In the genomic region with DNA sequence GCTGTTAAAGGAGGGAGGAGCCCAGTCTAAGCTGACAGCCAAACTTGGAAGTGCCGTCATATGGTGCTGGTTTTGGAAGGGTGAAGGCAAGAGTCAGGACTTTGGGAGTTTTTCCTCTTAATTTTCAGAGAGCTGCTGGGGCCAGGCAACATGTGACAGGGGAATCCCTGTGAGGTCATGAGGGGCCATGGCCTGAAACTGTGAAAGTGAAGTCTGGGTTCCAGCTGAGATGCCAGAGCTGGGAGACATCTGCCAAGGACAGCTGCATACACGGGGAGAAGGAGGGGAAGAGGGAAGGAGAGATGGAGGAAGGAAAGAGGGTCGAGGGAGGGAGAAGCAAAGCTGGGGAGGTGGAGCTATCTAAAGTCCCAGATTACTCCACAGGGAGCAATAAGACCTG, we compare ENCODE assay signal across 29 mouse cellular contexts. TPM values are rescaled to one million over a fixed set of nuclear protein-coding genes. Genes with fewer than 3 reads are reported as not detected.
A peak's percentile ranks its signal among the peaks of the same experiment; 100 is the strongest.
DNase-seq lines count a peak whose midpoint lies in the region; ATAC-seq and TF ChIP-seq lines count a peak whose summit lies in the region.
"Had no signal": no experiment of that assay in that cellular context is flagged by ENCODE, and none has a peak within 500 bp of the region (broad histone marks: within the 10 kb centered on the region; RNA-seq: fewer than 3 reads in every experiment).

No protein-coding gene starts in this region.

- peaks cover 3% of the 10 kb centered on the region; the same call in 1 of the 2 replicates for H3K9me3 ChIP-seq in lung, embryonic 16.5 days (ENCODE audit: control insufficient read depth, low read length)
- H3K9me3 ChIP-seq: hindbrain, embryonic 12.5 days; intestine, embryonic 15.5 days; liver, embryonic 12.5 days; midbrain, embryonic 12.5 days; neural tube, embryonic 13.5 days had no signal

- no peak overlapping the region for H3K9ac ChIP-seq in lung, embryonic 16.5 days (ENCODE audit: low read length)
- H3K9ac ChIP-seq: hindbrain, embryonic 12.5 days; intestine, embryonic 15.5 days; liver, embryonic 12.5 days; liver, postnatal 0 days; midbrain, embryonic 12.5 days; neural tube, embryonic 13.5 days had no signal

- WGBS in lung, embryonic 16.5 days = 17% methylated on average over 3 of the region's 3 CpGs

- no peak overlapping the region for H3K4me3 ChIP-seq in lung, embryonic 16.5 days (ENCODE audit: low read length)
- no peak overlapping the region for H3K4me3 ChIP-seq in myocyte
- H3K4me3 ChIP-seq: erythroblast, embryonic 14.5 days; hindbrain, embryonic 12.5 days; intestine, embryonic 15.5 days; liver, embryonic 12.5 days; midbrain, embryonic 12.5 days; neural tube, embryonic 13.5 days had no signal

- no peak overlapping the region for H3K4me2 ChIP-seq in lung, embryonic 16.5 days (ENCODE audit: low read depth, low read length)
- no peak overlapping the region for H3K4me2 ChIP-seq in myocyte (ENCODE audit: low read depth)
- H3K4me2 ChIP-seq: hindbrain, embryonic 12.5 days; intestine, embryonic 15.5 days; liver, embryonic 12.5 days; midbrain, embryonic 12.5 days; neural tube, embryonic 13.5 days had no signal

- H3K4me1 ChIP-seq in lung, embryonic 16.5 days (replicated peaks; ENCODE audit: control insufficient read depth, insufficient read depth, low read length) = peaks cover 11% of the 10 kb centered on the region
- H3K4me1 ChIP-seq: hindbrain, embryonic 12.5 days; intestine, embryonic 15.5 days; liver, embryonic 12.5 days; midbrain, embryonic 12.5 days; neural tube, embryonic 13.5 days had no signal

- no peak overlapping the region for H3K27ac ChIP-seq in lung, embryonic 16.5 days (ENCODE audit: low read length)
- H3K27ac ChIP-seq: hindbrain, embryonic 12.5 days; hindbrain, postnatal 0 days; intestine, embryonic 15.5 days; kidney, postnatal 0 days; liver, embryonic 12.5 days; midbrain, embryonic 12.5 days; neural tube, embryonic 13.5 days had no signal

- no peaks in the 10 kb centered on the region for H3K27me3 ChIP-seq in lung, embryonic 16.5 days (ENCODE audit: control insufficient read depth, insufficient read depth, low read depth, low read length)
- no peaks in the 10 kb centered on the region for H3K27me3 ChIP-seq in myocyte (ENCODE audit: control insufficient read depth, insufficient read depth, insufficient read length)
- H3K27me3 ChIP-seq: hindbrain, embryonic 12.5 days; intestine, embryonic 15.5 days; midbrain, embryonic 12.5 days; neural tube, embryonic 13.5 days had no signal

- H3K36me3 ChIP-seq in lung, embryonic 16.5 days (ENCODE audit: control insufficient read depth, insufficient read depth, low read length) = no peaks in the 10 kb centered on the region
- no peaks in the 10 kb centered on the region for H3K36me3 ChIP-seq in myocyte (ENCODE audit: control insufficient read depth, insufficient read depth)
- H3K36me3 ChIP-seq: hindbrain, embryonic 12.5 days; intestine, embryonic 15.5 days; liver, embryonic 12.5 days; midbrain, embryonic 12.5 days; neural tube, embryonic 13.5 days had no signal

- H3K79me2 ChIP-seq in myocyte (ENCODE audit: control insufficient read depth, insufficient read depth) = no peaks in the 10 kb centered on the region

- DNase-seq in adrenal gland, adult (ENCODE audit: inconsistent age in 2 of 2, low spot score in 1 of 2) = peak; percentile 34 to 60
- DNase-seq in adrenal gland, adult 8-10 months = no peak
- peak; percentile 8 for DNase-seq in gastrocnemius, postnatal 25 days
- DNase-seq in gastrocnemius, adult 8-10 months (ENCODE audit: low spot score in 2 of 2) = no peak
- DNase-seq in lung, postnatal 25 days (ENCODE audit: low spot score) = no peak
- DNase-seq in layer of hippocampus, postnatal 10 days (ENCODE audit: low spot score in 2 of 2) = no peak
- DNase-seq: cerebellum, adult 18-20 months; cerebellum, postnatal 10 days; gastrocnemius, postnatal 36 days; heart, postnatal 36 days; kidney, adult 8-10 months; kidney, postnatal 4 days; layer of hippocampus, postnatal 36 days; left cerebral cortex, postnatal 4 days; liver, postnatal 0 days; thymus, adult 2 months; thymus, postnatal 4 days had no signal

- peak; percentile 37; the same call in 1 of the 2 replicates for ATAC-seq in lung, embryonic 16.5 days (ENCODE audit: low read depth)
- ATAC-seq: forebrain, embryonic 16.5 days; hindbrain, postnatal 0 days; intestine, embryonic 15.5 days; liver, embryonic 12.5 days; liver, postnatal 0 days had no signal

- H3ac ChIP-seq in myocyte (ENCODE audit: control insufficient read depth, insufficient read length) = no peak overlapping the region

- no peak for TF ChIP-seq POLR2A in myocyte (IDR thresholded peaks at IDR 0.05; ENCODE audit: insufficient read length, low read depth)

TF ChIP-seq in myocyte, 11 proteins besides CTCF, POLR2A, EP300 and RAD21:
- TF ChIP-seq MAX (IDR thresholded peaks at IDR 0.05; ENCODE audit: low read depth) (no peak), TCF12 (IDR thresholded peaks at IDR 0.05; ENCODE audit: insufficient read depth, poor library complexity, severe bottlenecking) (no peak), MYOG (IDR thresholded peaks at IDR 0.05; ENCODE audit: control insufficient read depth in 1 of 3, insufficient read depth in 1 of 3, insufficient read length in 2 of 3, low read depth in 2 of 3) (peak in 1 of 3 experiments; percentile 50), MYOD1 (IDR thresholded peaks at IDR 0.05; ENCODE audit: control insufficient read depth in 1 of 3, insufficient read length in 2 of 3, low read depth in 2 of 3) (peak in 2 of 3 experiments; percentile 34 to 46)

RNA-seq across cellular contexts. Expression of a gene that starts 16.0 kb away (rescaled TPM):
- total RNA-seq in adrenal gland, adult 8-10 months (2022) = 10 to 100 TPM; 23.1 to 42.2 (median 35.8) TPM
- total RNA-seq in gastrocnemius, postnatal 25 days (2021) = 1 to 10 TPM in 1 of 2 experiments, under 1 TPM in 1; 0.87 to 2.0 TPM
- under 1 TPM; 0.56 to 0.81 (median 0.59) TPM for total RNA-seq in gastrocnemius, adult 8-10 months (2022)
- 12.8 and 13.7 TPM in 2 replicates for polyA plus RNA-seq in lung, embryonic 16.5 days (2015; fragmentation: Nextera tagmentation; extraction: Ambion mirVana)
- 1.2 TPM for polyA plus RNA-seq in myocyte (2012; fragmentation: generic; extraction: Trizol)
- total RNA-seq in layer of hippocampus, postnatal 10 days (2021) = 10 to 100 TPM; 11.4 to 12.7 TPM
- total RNA-seq: MEL had no signal
- polyA plus RNA-seq: erythroblast, embryonic 14.5 days had no signal

RNA-seq across cellular contexts. Expression of a gene that starts 16.1 kb away (rescaled TPM):
- 10 to 100 TPM; 39.3 to 54.2 (median 49.7) TPM for total RNA-seq in adrenal gland, adult 8-10 months (2022)
- total RNA-seq in gastrocnemius, postnatal 25 days (2021) = 1 to 10 TPM; 6.7 to 8.3 TPM
- total RNA-seq in gastrocnemius, adult 8-10 months (2022) = 1 to 10 TPM; 5.0 to 7.8 (median 6.5) TPM
- polyA plus RNA-seq in lung, embryonic 16.5 days (2015; fragmentation: Nextera tagmentation; extraction: Ambion mirVana) = 67.0 and 74.6 TPM in 2 replicates
- 16.9 TPM for polyA plus RNA-seq in myocyte (2012; fragmentation: generic; extraction: Trizol)
- 10 to 100 TPM; 12.5 to 15.6 TPM for total RNA-seq in layer of hippocampus, postnatal 10 days (2021)
- total RNA-seq: MEL had no signal
- polyA plus RNA-seq: erythroblast, embryonic 14.5 days had no signal

Comparison
In these comparisons a context has a peak if more than half of its experiments do, and no peak if none do; other contexts are left out.
1. DNase-seq: peak in adrenal gland, adult (2 of 2) and gastrocnemius, postnatal 25 days (single experiment); none in adrenal gland, adult 8-10 months (single experiment), gastrocnemius, adult 8-10 months (0 of 2), lung, postnatal 25 days (single experiment) and layer of hippocampus, postnatal 10 days (0 of 2).
2. RNA of a gene that starts 16.0 kb away (total RNA-seq): 23.1 to 42.2 TPM in adrenal gland, adult 8-10 months and 11.4 to 12.7 TPM in layer of hippocampus, postnatal 10 days; 0.87 to 2.0 TPM in gastrocnemius, postnatal 25 days and 0.56 to 0.81 TPM in gastrocnemius, adult 8-10 months; every median in the first group is over 4 times any median in the second.